Mouse (Mus musculus) bone marrow macrophage, adult 2 months (primary cell): ENCODE results near the gene Plekha4.

Source experiments
- CTCF ChIP-seq: IDR thresholded peaks from 2 replicates; pipeline ENCODE4 v1.5.1; 2012; ENCODE audit warnings: low read depth, mild to moderate bottlenecking, low read length, moderate library complexity
- POLR2A ChIP-seq: IDR thresholded peaks from 2 replicates; pipeline ENCODE4 v1.6.1; 2012; ENCODE audit warnings: mild to moderate bottlenecking, low read depth, low read length, borderline replicate concordance

DNA sequence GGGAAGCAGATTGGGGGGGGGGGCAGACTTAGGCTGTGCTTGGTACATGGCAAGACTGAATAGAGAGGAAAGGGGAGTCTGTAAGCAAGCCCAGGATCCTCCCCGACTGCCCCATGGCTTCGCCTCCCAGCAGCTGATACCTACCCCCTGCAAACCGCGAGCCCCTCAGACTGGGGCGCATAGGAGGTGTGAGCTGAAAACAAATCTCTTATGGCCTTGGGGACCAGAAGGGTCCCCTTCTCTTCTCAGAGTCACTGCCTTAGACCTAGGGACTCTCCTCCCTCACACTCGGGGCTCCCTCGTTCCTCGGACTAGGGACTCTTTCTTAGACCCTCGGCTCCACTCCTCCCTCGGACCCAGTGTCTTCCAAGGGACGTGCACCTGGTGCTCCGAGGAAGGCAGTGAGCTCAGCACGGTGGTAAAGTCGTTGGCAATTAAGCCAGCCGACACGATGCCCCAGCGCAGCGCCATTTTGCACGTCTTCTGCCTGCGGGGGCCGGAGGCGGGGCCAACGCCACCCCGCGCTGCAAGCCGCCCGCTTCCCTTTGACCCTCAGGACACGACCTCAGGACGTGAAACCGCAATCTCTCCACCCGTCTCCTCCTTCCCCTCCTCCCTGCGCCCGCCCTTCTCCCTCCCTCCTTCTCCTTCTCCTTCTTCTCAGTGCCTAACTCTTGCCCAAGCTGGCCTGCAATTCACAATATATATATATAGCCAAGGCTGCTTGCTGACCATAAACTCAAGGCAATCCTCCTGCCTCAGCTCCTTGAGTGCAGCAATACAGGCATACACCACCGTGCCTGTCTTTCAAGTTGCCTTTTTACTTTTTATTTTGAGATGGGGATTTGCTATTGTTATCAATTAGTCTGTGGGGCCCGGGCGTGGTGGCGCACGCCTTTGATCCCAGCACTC is 37.6 kb upstream of the Plekha4 start, which contains the start of gene Dhdh:
- TF ChIP-seq CTCF (0 out of 2 replicates have a peak, but pooled peaks have one; percentile 7), POLR2A (peak; percentile 49; the same call in 1 of the 2 replicates)
